Mouse (Mus musculus): Measurements from ENCODE around the gene Slc31a1.

DNA sequence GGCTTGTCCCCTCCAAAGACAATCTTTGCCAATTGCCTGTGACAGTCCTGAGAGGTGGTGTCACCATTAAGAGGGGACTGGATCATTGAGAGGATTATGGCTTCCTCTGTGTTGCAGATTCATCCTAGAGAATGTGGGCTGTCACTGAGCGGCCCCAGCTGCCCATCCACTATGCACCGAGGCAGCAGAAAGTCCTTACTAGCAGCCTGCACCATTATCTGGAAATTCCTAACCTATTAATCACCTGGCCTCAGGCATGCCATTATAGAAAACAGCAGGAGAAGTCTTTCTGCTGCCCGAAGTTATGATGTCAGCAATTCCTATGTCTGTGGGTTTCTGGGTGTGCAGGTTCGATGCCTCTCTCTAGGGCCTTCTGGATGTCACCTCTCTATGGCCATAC, 80.5 kb downstream of the Slc31a1 start:
- TF ChIP-seq GATA1 (IDR thresholded peaks at IDR 0.05; ENCODE audit: low read length) (no peak), TAL1 (IDR thresholded peaks at IDR 0.05; ENCODE audit: low read length) (no peak)

Data from erythroblast, embryonic 14.5 days (primary cell).